In genomic region chr2:131141336-131141986, GRCm38 (mm10) we compare ENCODE assay signal across 28 mouse cellular contexts. TPM values are rescaled to one million over a fixed set of nuclear protein-coding genes. Genes with fewer than 3 reads are reported as not detected.
DNase-seq lines count a peak whose midpoint lies in the region; ATAC-seq and TF ChIP-seq lines count a peak whose summit lies in the region.
"Had no signal": no experiment of that assay in that cellular context is flagged by ENCODE, and none has a peak within 500 bp of the region (broad histone marks: within the 10 kb centered on the region; RNA-seq: fewer than 3 reads in every experiment).

No protein-coding gene starts in this region.

- H3K36me3 ChIP-seq in heart, postnatal 0 days (replicated peaks; ENCODE audit: control insufficient read depth, insufficient read depth, low read length): peaks cover 32% of the 10 kb centered on the region
- peaks cover 8% of the 10 kb centered on the region for H3K36me3 ChIP-seq in heart, embryonic 11.5 days (ENCODE audit: control insufficient read depth, insufficient read depth, low read length)
- H3K36me3 ChIP-seq in midbrain, embryonic 11.5 days (ENCODE audit: control insufficient read depth, insufficient read depth, low read length): peaks cover 12% of the 10 kb centered on the region
- peaks cover 15% of the 10 kb centered on the region; the same call in 1 of the 2 replicates for H3K36me3 ChIP-seq in midbrain, embryonic 15.5 days (replicated peaks)

- WGBS in heart, postnatal 0 days: 82% methylated on average over 8 of the region's 8 CpGs
- WGBS in heart, embryonic 11.5 days (ENCODE audit: insufficient replicate concordance): 89% methylated on average over 8 of the region's 8 CpGs
- 93% methylated on average over 8 of the region's 8 CpGs for WGBS in midbrain, embryonic 11.5 days
- WGBS in midbrain, embryonic 15.5 days: 90% methylated on average over 8 of the region's 8 CpGs

- no peaks in the 10 kb centered on the region for H3K27me3 ChIP-seq in heart, postnatal 0 days (ENCODE audit: control insufficient read depth, insufficient read depth, low read length)
- peaks cover 2% of the 10 kb centered on the region; the same call in 1 of the 2 replicates for H3K27me3 ChIP-seq in heart, embryonic 11.5 days (ENCODE audit: control insufficient read depth, insufficient read depth, low read length)
- H3K27me3 ChIP-seq in midbrain, embryonic 11.5 days (ENCODE audit: control insufficient read depth, insufficient read depth, low read length): no peaks in the 10 kb centered on the region
- no peaks in the 10 kb centered on the region for H3K27me3 ChIP-seq in midbrain, embryonic 15.5 days (replicated peaks)
- H3K27me3 ChIP-seq: embryonic facial prominence, embryonic 13.5 days; forebrain, embryonic 12.5 days; heart, embryonic 13.5 days; intestine, embryonic 15.5 days had no signal

- no peaks in the 10 kb centered on the region for H3K9me3 ChIP-seq in heart, postnatal 0 days (replicated peaks; ENCODE audit: control insufficient read depth, low read length)
- no peaks in the 10 kb centered on the region for H3K9me3 ChIP-seq in heart, embryonic 11.5 days (replicated peaks; ENCODE audit: control insufficient read depth, low read length)
- no peaks in the 10 kb centered on the region for H3K9me3 ChIP-seq in midbrain, embryonic 11.5 days (ENCODE audit: control insufficient read depth, low read length)
- H3K9me3 ChIP-seq in midbrain, embryonic 15.5 days: no peaks in the 10 kb centered on the region
- H3K9me3 ChIP-seq: embryonic facial prominence, embryonic 13.5 days; forebrain, embryonic 12.5 days; heart, embryonic 13.5 days; hindbrain, embryonic 10.5 days; intestine, embryonic 15.5 days had no signal

- H3K4me1 ChIP-seq in heart, postnatal 0 days (ENCODE audit: control insufficient read depth, insufficient read depth): peaks cover 18% of the 10 kb centered on the region; the same call in 1 of the 2 replicates
- H3K4me1 ChIP-seq in heart, embryonic 11.5 days (ENCODE audit: control insufficient read depth, insufficient read depth, low read length): peaks cover 24% of the 10 kb centered on the region
- peaks cover 3% of the 10 kb centered on the region; the same call in 1 of the 2 replicates for H3K4me1 ChIP-seq in midbrain, embryonic 11.5 days (ENCODE audit: control insufficient read depth, insufficient read depth, low read length)
- H3K4me1 ChIP-seq in midbrain, embryonic 15.5 days: no peaks in the 10 kb centered on the region

- TF ChIP-seq EP300 in heart, postnatal 0 days (IDR thresholded peaks at IDR 0.05; ENCODE audit: low read depth): no peak

- no peak for DNase-seq in gastrocnemius, adult 2 months
- no peak for DNase-seq in gastrocnemius, postnatal 25 days
- peak; percentile 5 for DNase-seq in heart, postnatal 0 days (ENCODE audit: low spot score)
- peak; percentile 81 for DNase-seq in midbrain, embryonic 11.5 days (ENCODE audit: low spot score, missing footprints)
- DNase-seq in adrenal gland, postnatal 25 days: no peak
- DNase-seq: adrenal gland, adult 8-10 months; B cell, adult 2 months; cerebellum, adult 11-12 months; cerebellum, adult 9-10 months; cerebellum, postnatal 25 days; gastrocnemius, postnatal 14 days; heart, postnatal 14 days had no signal

- intact Hi-C loops in gastrocnemius, adult 2 months (cut with DNase I): no loop called here

- H3K27ac ChIP-seq in gastrocnemius, adult 2 months: peak overlapping the region; percentile 87
- peak overlapping the region; percentile 56 for H3K27ac ChIP-seq in heart, postnatal 0 days (ENCODE audit: low read depth)
- H3K27ac ChIP-seq in heart, embryonic 11.5 days (ENCODE audit: low read depth, low read length): no peak overlapping the region
- no peak overlapping the region for H3K27ac ChIP-seq in midbrain, embryonic 11.5 days (ENCODE audit: low read depth, low read length)
- no peak overlapping the region for H3K27ac ChIP-seq in midbrain, embryonic 15.5 days
- H3K27ac ChIP-seq: embryonic facial prominence, embryonic 13.5 days; forebrain, embryonic 12.5 days; hindbrain, embryonic 14.5 days had no signal

- no peak for ATAC-seq in heart, postnatal 0 days (ENCODE audit: insufficient read depth, low read depth)
- ATAC-seq in heart, embryonic 11.5 days (replicated peaks; ENCODE audit: insufficient number of reproducible peaks, low FRiP score, low TSS enrichment): no peak
- no peak for ATAC-seq in midbrain, embryonic 11.5 days (ENCODE audit: low FRiP score)
- no peak for ATAC-seq in midbrain, embryonic 15.5 days (replicated peaks)
- ATAC-seq: CD4-positive, CD25-positive, alpha-beta regulatory T cell, adult 4 months had no signal

- no peak for TF ChIP-seq CTCF in gastrocnemius, adult 2 months (IDR thresholded peaks at IDR 0.05)
- no peak for TF ChIP-seq CTCF in heart, postnatal 0 days (IDR thresholded peaks at IDR 0.05; ENCODE audit: low read depth)

- peak overlapping the region; percentile 40; the same call in 1 of the 2 replicates for H3K4me3 ChIP-seq in gastrocnemius, adult 2 months
- no peak overlapping the region for H3K4me3 ChIP-seq in heart, postnatal 0 days (ENCODE audit: low read depth, low read length)
- H3K4me3 ChIP-seq in heart, embryonic 11.5 days (ENCODE audit: low read depth, low read length): no peak overlapping the region
- no peak overlapping the region for H3K4me3 ChIP-seq in midbrain, embryonic 11.5 days (ENCODE audit: low read depth, low read length)
- H3K4me3 ChIP-seq in midbrain, embryonic 15.5 days: no peak overlapping the region
- H3K4me3 ChIP-seq: embryonic facial prominence, embryonic 13.5 days; forebrain, embryonic 12.5 days; heart, embryonic 13.5 days; intestine, embryonic 15.5 days had no signal

- no peak overlapping the region for H3K4me2 ChIP-seq in heart, postnatal 0 days (ENCODE audit: low read depth, low read length)
- H3K4me2 ChIP-seq in heart, embryonic 11.5 days: no peak overlapping the region
- no peak overlapping the region for H3K4me2 ChIP-seq in midbrain, embryonic 11.5 days
- H3K4me2 ChIP-seq in midbrain, embryonic 15.5 days: no peak overlapping the region
- H3K4me2 ChIP-seq: embryonic facial prominence, embryonic 13.5 days; forebrain, embryonic 12.5 days; heart, embryonic 13.5 days; hindbrain, embryonic 14.5 days; intestine, embryonic 15.5 days had no signal

- no peak overlapping the region for H3K9ac ChIP-seq in heart, postnatal 0 days (replicated peaks; ENCODE audit: low read depth, low read length)
- H3K9ac ChIP-seq in heart, embryonic 11.5 days (ENCODE audit: low read depth, low read length): no peak overlapping the region
- H3K9ac ChIP-seq in midbrain, embryonic 11.5 days (ENCODE audit: low read length): no peak overlapping the region
- H3K9ac ChIP-seq in midbrain, embryonic 15.5 days: no peak overlapping the region
- H3K9ac ChIP-seq: embryonic facial prominence, embryonic 13.5 days; forebrain, embryonic 12.5 days; hindbrain, embryonic 14.5 days; intestine, embryonic 15.5 days had no signal

RNA-seq across cellular contexts. Expression of gene Gm11037, which starts 8.2 kb away (rescaled TPM):
- not detected for total RNA-seq in gastrocnemius, adult 2 months (2021)
- not detected for total RNA-seq in gastrocnemius, postnatal 25 days (2021)
- not detected in 2 replicates for total RNA-seq in heart, postnatal 0 days (2014; rRNA removed; ENCODE audit: low replicate concordance)
- not detected in 2 replicates for polyA plus RNA-seq in heart, postnatal 0 days (2015; fragmentation: Nextera tagmentation; extraction: Ambion mirVana)
- polyA plus RNA-seq in heart, embryonic 11.5 days (2014; fragmentation: Nextera tagmentation; extraction: Ambion mirVana): not detected in 2 replicates
- not detected in 2 replicates for polyA plus RNA-seq in midbrain, embryonic 11.5 days (2014; fragmentation: Nextera tagmentation; extraction: Ambion mirVana)
- polyA plus RNA-seq in midbrain, embryonic 15.5 days (2015; fragmentation: Nextera tagmentation; extraction: Ambion mirVana): not detected in 2 replicates
- not detected in 2 replicates for total RNA-seq in adrenal gland, postnatal 25 days (2021)
- total RNA-seq: adrenal gland, adult 8-10 months; adrenal gland, postnatal 4 days; G1E; gastrocnemius, postnatal 14 days; granulocyte monocyte progenitor cell, adult 5-6 weeks; heart, postnatal 14 days had no signal
- polyA plus RNA-seq: brain, embryonic 14.5 days; CD4-positive, CD25-positive, alpha-beta regulatory T cell, adult 4 months; cortical plate, adult 2 months; embryonic facial prominence, embryonic 13.5 days; forebrain, embryonic 12.5 days; forebrain, embryonic 16.5 days; frontal cortex, adult 2 months; G1E; heart, embryonic 13.5 days; hindbrain, embryonic 10.5 days; hindbrain, embryonic 14.5 days; intestine, embryonic 15.5 days had no signal

RNA-seq across cellular contexts. Expression of gene Hspa12b, which starts 14.4 kb away (rescaled TPM):
- 10 to 100 TPM; 11.7 to 14.8 TPM for total RNA-seq in gastrocnemius, adult 2 months (2021)
- 10 to 100 TPM; 14.5 to 16.6 TPM for total RNA-seq in gastrocnemius, postnatal 25 days (2021)
- 17.1 and 29.3 TPM in 2 replicates for total RNA-seq in heart, postnatal 0 days (2014; rRNA removed; ENCODE audit: low replicate concordance)
- 7.2 and 9.0 TPM in 2 replicates for polyA plus RNA-seq in heart, postnatal 0 days (2015; fragmentation: Nextera tagmentation; extraction: Ambion mirVana)
- polyA plus RNA-seq in heart, embryonic 11.5 days (2014; fragmentation: Nextera tagmentation; extraction: Ambion mirVana): 5.6 and 6.3 TPM in 2 replicates
- polyA plus RNA-seq in midbrain, embryonic 11.5 days (2014; fragmentation: Nextera tagmentation; extraction: Ambion mirVana): 2.9 and 3.3 TPM in 2 replicates
- polyA plus RNA-seq in midbrain, embryonic 15.5 days (2015; fragmentation: Nextera tagmentation; extraction: Ambion mirVana): 4.4 and 4.6 TPM in 2 replicates
- total RNA-seq in adrenal gland, postnatal 25 days (2021): 10.8 and 12.2 TPM in 2 replicates
- total RNA-seq: granulocyte monocyte progenitor cell, adult 5-6 weeks had no signal
- polyA plus RNA-seq: CD4-positive, CD25-positive, alpha-beta regulatory T cell, adult 4 months had no signal

RNA-seq across cellular contexts. Expression of gene 1700037H04Rik, which starts 18.4 kb away (rescaled TPM):
- 1 to 10 TPM; 3.6 to 4.5 TPM for total RNA-seq in gastrocnemius, adult 2 months (2021)
- total RNA-seq in gastrocnemius, postnatal 25 days (2021): 1 to 10 TPM; 3.3 to 6.6 TPM
- total RNA-seq in heart, postnatal 0 days (2014; rRNA removed; ENCODE audit: low replicate concordance): 48.3 and 88.8 TPM in 2 replicates
- polyA plus RNA-seq in heart, postnatal 0 days (2015; fragmentation: Nextera tagmentation; extraction: Ambion mirVana): 35.9 and 39.7 TPM in 2 replicates
- polyA plus RNA-seq in heart, embryonic 11.5 days (2014; fragmentation: Nextera tagmentation; extraction: Ambion mirVana): 83.0 and 83.4 TPM in 2 replicates
- 112 and 122 TPM in 2 replicates for polyA plus RNA-seq in midbrain, embryonic 11.5 days (2014; fragmentation: Nextera tagmentation; extraction: Ambion mirVana)
- 71.2 and 81.5 TPM in 2 replicates for polyA plus RNA-seq in midbrain, embryonic 15.5 days (2015; fragmentation: Nextera tagmentation; extraction: Ambion mirVana)
- 59.8 and 74.8 TPM in 2 replicates for total RNA-seq in adrenal gland, postnatal 25 days (2021)

RNA-seq across cellular contexts. Expression of gene Cenpb, which starts 38.4 kb away (rescaled TPM):
- 10 to 100 TPM; 67.7 to 70.1 TPM for total RNA-seq in gastrocnemius, adult 2 months (2021)
- 10 to 100 TPM; 58.9 to 61.8 TPM for total RNA-seq in gastrocnemius, postnatal 25 days (2021)
- total RNA-seq in heart, postnatal 0 days (2014; rRNA removed; ENCODE audit: low replicate concordance): 62.9 and 84.8 TPM in 2 replicates
- polyA plus RNA-seq in heart, postnatal 0 days (2015; fragmentation: Nextera tagmentation; extraction: Ambion mirVana): 7.1 and 7.8 TPM in 2 replicates
- 4.1 and 4.6 TPM in 2 replicates for polyA plus RNA-seq in heart, embryonic 11.5 days (2014; fragmentation: Nextera tagmentation; extraction: Ambion mirVana)
- polyA plus RNA-seq in midbrain, embryonic 11.5 days (2014; fragmentation: Nextera tagmentation; extraction: Ambion mirVana): 8.7 and 9.5 TPM in 2 replicates
- polyA plus RNA-seq in midbrain, embryonic 15.5 days (2015; fragmentation: Nextera tagmentation; extraction: Ambion mirVana): 16.0 and 16.4 TPM in 2 replicates
- 52.9 and 66.5 TPM in 2 replicates for total RNA-seq in adrenal gland, postnatal 25 days (2021)

RNA-seq across cellular contexts. Expression of gene Cdc25b, which starts 45.3 kb away (rescaled TPM):
- total RNA-seq in gastrocnemius, adult 2 months (2021): 1 to 10 TPM; 1.5 TPM
- 1 to 10 TPM; 1.5 to 4.8 TPM for total RNA-seq in gastrocnemius, postnatal 25 days (2021)
- total RNA-seq in heart, postnatal 0 days (2014; rRNA removed; ENCODE audit: low replicate concordance): 15.3 and 31.9 TPM in 2 replicates
- polyA plus RNA-seq in heart, postnatal 0 days (2015; fragmentation: Nextera tagmentation; extraction: Ambion mirVana): 12.1 and 15.0 TPM in 2 replicates
- 41.1 and 41.8 TPM in 2 replicates for polyA plus RNA-seq in heart, embryonic 11.5 days (2014; fragmentation: Nextera tagmentation; extraction: Ambion mirVana)
- 122 and 130 TPM in 2 replicates for polyA plus RNA-seq in midbrain, embryonic 11.5 days (2014; fragmentation: Nextera tagmentation; extraction: Ambion mirVana)
- 23.9 and 27.0 TPM in 2 replicates for polyA plus RNA-seq in midbrain, embryonic 15.5 days (2015; fragmentation: Nextera tagmentation; extraction: Ambion mirVana)
- total RNA-seq in adrenal gland, postnatal 25 days (2021): 8.3 and 10.8 TPM in 2 replicates

Comparison
In these comparisons a context has a peak if more than half of its experiments do, and no peak if none do; other contexts are left out.
1. H3K27ac ChIP-seq: peak in gastrocnemius, adult 2 months (single experiment) and heart, postnatal 0 days (single experiment); none in heart, embryonic 11.5 days (single experiment), midbrain, embryonic 11.5 days (single experiment) and midbrain, embryonic 15.5 days (single experiment).
2. DNase-seq: peak in heart, postnatal 0 days (single experiment) and midbrain, embryonic 11.5 days (single experiment); none in gastrocnemius, adult 2 months (single experiment), gastrocnemius, postnatal 25 days (single experiment) and adrenal gland, postnatal 25 days (single experiment).